Mouse (Mus musculus) intestine, embryonic 14.5 days (tissue): ENCODE results near the gene Pfkl. TPM values are rescaled to one million over a fixed set of nuclear protein-coding genes. Genes with fewer than 3 reads are reported as not detected.

Source experiments
- ATAC-seq: fragments of 200-750 bp; cut with Nextera tagmentation; replicated peaks from 2 replicates; pipeline ENCODE4 v1.8.0; 2017; ENCODE audit warnings: low read depth, moderate number of reproducible peaks, moderate TSS enrichment, moderate library complexity; ENCODE audit not compliant: low FRiP score, low TSS enrichment
- DNase-seq: peaks from one replicate; pipeline ENCODE4 v3.0.0-alpha.2; 2018; ENCODE audit warnings: low spot score
- H3K27ac ChIP-seq: fragments of 300-500 bp; sonication (generic); 2 replicates; pipeline ENCODE4 v1.5.1; 2014; ENCODE audit warnings: low read depth, mild to moderate bottlenecking, control low read depth
- H3K27me3 ChIP-seq: fragments of 300-500 bp; sonication (generic); replicated peaks from 2 replicates; pipeline ENCODE4 v1.6.1; 2014; ENCODE audit warnings: low read length, control low read depth; ENCODE audit not compliant: control insufficient read depth, insufficient read depth
- H3K36me3 ChIP-seq: fragments of 300-500 bp; sonication (generic); 2 replicates; pipeline ENCODE4 v1.6.1; 2014; ENCODE audit warnings: low read length, control low read depth; ENCODE audit not compliant: control insufficient read depth, insufficient read depth
- H3K4me1 ChIP-seq: fragments of 300-500 bp; sonication (generic); replicated peaks from 2 replicates; pipeline ENCODE4 v1.6.1; 2014; ENCODE audit warnings: low read length, control low read depth, mixed read lengths; ENCODE audit not compliant: control insufficient read depth, insufficient read depth
- H3K4me2 ChIP-seq: fragments of 300-500 bp; sonication (generic); 2 replicates; pipeline ENCODE4 v1.6.1; 2014; ENCODE audit warnings: low read length
- H3K4me3 ChIP-seq: fragments of 300-500 bp; sonication (generic); 2 replicates; pipeline ENCODE4 v1.5.1; 2014; ENCODE audit warnings: low read depth, low read length, control low read depth, mixed read lengths
- H3K9ac ChIP-seq: fragments of 300-500 bp; sonication (generic); 2 replicates; pipeline ENCODE4 v1.6.1; 2014; ENCODE audit warnings: mild to moderate bottlenecking, low read length
- H3K9me3 ChIP-seq: fragments of 300-500 bp; sonication (generic); 2 replicates; pipeline ENCODE4 v1.6.1; 2016; ENCODE audit warnings: low read length, control low read depth; ENCODE audit not compliant: control insufficient read depth
- WGBS: fragments of 180-500 bp; shearing (Covaris S2); extraction: QIAGEN DNeasy Blood & Tissue Kit; methylation state at CpG from one replicate; pipeline ENCODE4 v1.1.7; 2014; 5-methylcytosine and 5-hydroxymethylcytosine counted together
- polyA plus RNA-seq: library from polyadenylated mRNA; unstranded; fragments of >200 nt; fragmentation: Nextera tagmentation; extraction: Ambion mirVana; gene quantifications from 2 replicates; pipeline ENCODE4 v1.2.1, GENCODE M21; 2014

Gene Pfkl
- 244 and 252 TPM in 2 replicates for polyA plus RNA-seq

DNA sequence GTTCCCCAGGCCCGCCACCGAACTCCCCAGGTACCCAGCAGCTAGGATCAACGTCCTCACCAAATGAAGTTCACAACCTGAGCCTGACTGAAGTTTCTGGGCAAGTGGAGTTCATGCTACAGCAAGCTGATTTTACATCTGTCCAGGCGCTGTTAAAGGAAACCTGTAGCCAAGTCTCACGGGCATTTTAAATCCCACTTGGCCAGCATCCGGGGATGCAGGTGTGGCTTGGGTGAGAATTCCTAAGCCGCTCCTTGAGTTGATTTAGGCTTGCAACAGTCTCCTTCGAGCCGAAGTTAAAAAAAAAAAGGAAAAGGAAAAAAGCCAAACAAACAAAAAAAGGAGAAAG, at the start of gene Pfkl:
Gene Pfkl (minus strand): TSS at position 139 of the 349 bp plus-strand sequence.
- peak; percentile 14; the same call in 1 of the 2 replicates for ATAC-seq
- no peak for DNase-seq
- H3K36me3 ChIP-seq: peaks cover 6% of the 10 kb centered on the region; the same call in 1 of the 2 replicates
- H3K27ac ChIP-seq: peak within 1 kb of the TSS; percentile 98
- no peaks in the 10 kb centered on the region for H3K9me3 ChIP-seq
- H3K27me3 ChIP-seq: no peaks in the 10 kb centered on the region
- peak within 1 kb of the TSS; percentile 69 for H3K4me3 ChIP-seq
- peaks cover 30% of the 10 kb centered on the region for H3K4me1 ChIP-seq
- peak within 1 kb of the TSS; percentile 87 for H3K9ac ChIP-seq
- H3K4me2 ChIP-seq: peak within 1 kb of the TSS; percentile 55
- WGBS: under 1% methylated on average over 9 of the region's 9 CpGs

DNA sequence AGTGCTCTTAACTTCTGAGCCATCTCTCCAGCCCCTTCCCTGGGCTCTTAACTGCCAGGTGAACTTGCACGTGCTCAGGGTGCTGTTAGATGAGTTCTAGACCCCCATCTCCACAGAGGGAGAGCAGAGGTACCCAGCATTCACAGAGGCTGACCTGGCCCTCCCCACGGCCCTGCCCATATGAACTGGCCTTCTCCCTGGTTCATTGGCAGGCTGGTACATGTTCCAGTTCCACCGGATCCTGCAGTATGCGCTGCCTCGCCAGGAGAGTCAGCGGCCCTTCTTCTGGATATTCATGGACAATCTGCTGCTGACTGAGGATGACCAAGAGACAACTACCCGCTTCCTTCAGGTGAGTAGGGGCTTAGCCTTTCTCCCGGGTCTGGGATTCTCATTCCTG, 47.2 kb upstream of the Pfkl start:
- no peaks in the 10 kb centered on the region for H3K36me3 ChIP-seq
- no peaks in the 10 kb centered on the region for H3K9me3 ChIP-seq
- DNase-seq: no peak
- H3K27me3 ChIP-seq: no peaks in the 10 kb centered on the region
- H3K9ac ChIP-seq: no peak overlapping the region
- H3K4me1 ChIP-seq: no peaks in the 10 kb centered on the region
- WGBS: 86% methylated on average over 8 of the region's 8 CpGs
- ATAC-seq: no peak
- no peak overlapping the region for H3K4me2 ChIP-seq
- H3K4me3 ChIP-seq: no peak overlapping the region
- H3K27ac ChIP-seq: no peak overlapping the region

GRCm38 (mm10) chr10:78054633-78055565, 45.0 kb upstream of the Pfkl start:
- Histone ChIP-seq H3K36me3 (no peaks in the 10 kb centered on the region), H3K27ac (no peak overlapping the region), H3K4me2 (no peak overlapping the region), H3K4me1 (no peaks in the 10 kb centered on the region), H3K9ac (no peak overlapping the region), H3K4me3 (no peak overlapping the region), H3K9me3 (no peaks in the 10 kb centered on the region), H3K27me3 (no peaks in the 10 kb centered on the region)
- ATAC-seq: no peak
- no peak for DNase-seq
- 66% methylated on average over 19 of the region's 19 CpGs for WGBS

DNA sequence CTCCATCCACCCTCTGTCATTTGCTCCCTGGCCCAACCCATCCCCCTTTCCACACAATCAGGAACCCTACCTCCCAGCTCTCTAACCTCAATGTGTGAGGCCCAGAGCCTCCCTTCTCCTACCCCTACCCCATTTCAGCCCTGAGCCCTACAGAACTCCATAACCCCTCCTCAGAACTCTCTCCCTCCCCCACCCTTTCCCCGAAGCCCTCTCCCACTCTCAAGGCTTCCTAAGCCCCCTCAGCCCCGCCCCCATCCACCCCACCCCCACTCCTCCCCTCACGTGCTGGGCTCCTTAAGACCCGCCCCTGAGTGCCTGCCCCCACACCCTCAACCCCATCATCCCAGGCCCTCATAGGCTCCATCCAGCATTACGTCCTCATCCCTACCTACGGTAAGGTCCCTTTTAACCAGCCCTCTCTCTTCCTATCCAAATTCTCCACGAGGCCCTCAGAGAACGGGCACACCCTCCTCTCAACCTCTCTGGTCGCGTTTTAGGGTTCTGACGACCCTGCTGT, 39.7 kb upstream of the Pfkl start:
- ATAC-seq (no peak), DNase-seq (no peak)
- no peak overlapping the region for H3K9ac ChIP-seq
- 53% methylated on average over 11 of the region's 11 CpGs for WGBS
- no peak overlapping the region for H3K4me3 ChIP-seq
- no peak overlapping the region for H3K27ac ChIP-seq
- no peak overlapping the region for H3K4me2 ChIP-seq
- H3K9me3 ChIP-seq: no peaks in the 10 kb centered on the region
- H3K4me1 ChIP-seq: no peaks in the 10 kb centered on the region
- no peaks in the 10 kb centered on the region for H3K27me3 ChIP-seq
- no peaks in the 10 kb centered on the region for H3K36me3 ChIP-seq

GRCm38 (mm10) chr10:78048061-78048730, 38.3 kb upstream of the Pfkl start:
- Histone ChIP-seq H3K36me3 (no peaks in the 10 kb centered on the region), H3K9me3 (no peaks in the 10 kb centered on the region), H3K27ac (no peak overlapping the region), H3K4me1 (peaks cover 6% of the 10 kb centered on the region; the same call in 1 of the 2 replicates), H3K4me2 (no peak overlapping the region), H3K4me3 (no peak overlapping the region), H3K27me3 (no peaks in the 10 kb centered on the region), H3K9ac (no peak overlapping the region)
- no peak for ATAC-seq
- 84% methylated on average over 9 of the region's 10 CpGs for WGBS
- no peak for DNase-seq

- peaks cover 8% of the 10 kb centered on the region; the same call in 1 of the 2 replicates for H3K4me1 ChIP-seq
- H3K4me3 ChIP-seq: no peak overlapping the region
- DNase-seq: no peak
- 82% methylated on average over 4 of the region's 4 CpGs for WGBS
- no peak overlapping the region for H3K4me2 ChIP-seq
- no peaks in the 10 kb centered on the region for H3K27me3 ChIP-seq
- no peak for ATAC-seq
- H3K9me3 ChIP-seq: no peaks in the 10 kb centered on the region
- no peak overlapping the region for H3K27ac ChIP-seq
- no peak overlapping the region for H3K9ac ChIP-seq
- no peaks in the 10 kb centered on the region for H3K36me3 ChIP-seq
Observed at GRCm38 (mm10) chr10:78046388-78046787, 36.5 kb upstream of the Pfkl start.

DNA sequence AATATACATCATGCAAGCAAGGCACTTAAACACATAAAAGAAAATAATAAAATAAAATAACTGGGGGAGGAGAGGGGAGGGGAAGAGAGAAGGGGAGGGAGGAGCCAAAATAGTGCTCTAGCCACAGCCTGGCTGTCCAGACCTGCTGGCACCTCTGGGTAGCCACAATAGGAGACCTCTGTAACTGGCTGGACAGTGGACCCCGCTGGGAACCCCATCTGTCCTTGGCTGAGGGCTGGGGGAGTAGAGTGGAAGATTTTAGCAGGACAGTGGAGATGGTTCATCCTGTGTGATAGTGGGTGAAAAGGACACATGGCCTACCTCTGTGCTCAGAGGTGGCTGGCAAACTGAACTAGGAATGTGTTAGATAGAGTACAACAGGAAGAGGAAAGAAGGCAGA, 34.6 kb upstream of the Pfkl start:
- Histone ChIP-seq H3K36me3 (no peaks in the 10 kb centered on the region), H3K4me3 (no peak overlapping the region), H3K9ac (no peak overlapping the region), H3K27me3 (no peaks in the 10 kb centered on the region), H3K4me2 (no peak overlapping the region), H3K27ac (no peak overlapping the region), H3K9me3 (no peaks in the 10 kb centered on the region), H3K4me1 (peaks cover 8% of the 10 kb centered on the region; the same call in 1 of the 2 replicates)
- no peak for DNase-seq
- no peak for ATAC-seq
- 71% methylated on average over 1 of the region's 1 CpGs for WGBS

DNA sequence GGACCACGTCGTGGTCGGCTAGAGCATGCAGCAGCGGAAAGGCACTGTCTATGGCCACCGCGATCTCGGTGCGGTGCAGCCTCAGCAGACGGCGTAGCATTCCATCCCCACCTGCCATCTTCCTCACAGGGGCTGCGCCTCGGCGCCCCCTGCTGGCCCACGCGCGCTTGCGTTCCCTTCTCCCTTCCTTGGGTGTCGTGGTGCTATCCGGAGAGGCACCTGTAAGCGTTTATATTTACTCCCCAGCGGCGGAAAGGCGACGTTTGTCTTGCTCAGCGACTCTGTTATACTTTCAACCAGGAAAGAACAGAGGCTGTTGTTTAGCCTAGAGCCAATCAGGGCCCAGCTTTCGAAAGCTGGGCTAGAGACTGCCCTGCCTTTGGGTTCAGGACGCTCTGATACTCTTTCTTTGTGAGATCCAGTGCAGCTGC, 33.5 kb upstream of the Pfkl start, which contains the start of gene Aire:
Gene Aire (minus strand): TSS at position 205 of the 431 bp plus-strand sequence.
- Histone ChIP-seq H3K27ac (no peak within 1 kb of the TSS), H3K36me3 (no peaks in the 10 kb centered on the region), H3K9ac (no peak within 1 kb of the TSS), H3K27me3 (no peaks in the 10 kb centered on the region), H3K9me3 (no peaks in the 10 kb centered on the region), H3K4me1 (peaks cover 8% of the 10 kb centered on the region; the same call in 1 of the 2 replicates), H3K4me3 (peak within 1 kb of the TSS; percentile 18), H3K4me2 (peak within 1 kb of the TSS; percentile 44)
- peak; percentile 82 for DNase-seq
- ATAC-seq: peak; percentile 72
- WGBS: 1% methylated on average over 27 of the region's 27 CpGs
